Mouse (Mus musculus) ES-Bruce4 (cell line): Measurements from ENCODE around the gene Mtrex.

Experiments
- CTCF ChIP-seq: IDR thresholded peaks from one replicate; pipeline ENCODE4 v1.8.1; 2011; ENCODE audit warnings: low read depth, low read length
- EP300 ChIP-seq: IDR thresholded peaks from 2 replicates; pipeline ENCODE4 v1.6.1; 2011; ENCODE audit warnings: low read depth, low read length; ENCODE audit not compliant: insufficient read depth
- POLR2A ChIP-seq: IDR thresholded peaks from one replicate; pipeline ENCODE4 v1.8.1; 2011; ENCODE audit warnings: low read length; ENCODE audit not compliant: insufficient read depth

DNA sequence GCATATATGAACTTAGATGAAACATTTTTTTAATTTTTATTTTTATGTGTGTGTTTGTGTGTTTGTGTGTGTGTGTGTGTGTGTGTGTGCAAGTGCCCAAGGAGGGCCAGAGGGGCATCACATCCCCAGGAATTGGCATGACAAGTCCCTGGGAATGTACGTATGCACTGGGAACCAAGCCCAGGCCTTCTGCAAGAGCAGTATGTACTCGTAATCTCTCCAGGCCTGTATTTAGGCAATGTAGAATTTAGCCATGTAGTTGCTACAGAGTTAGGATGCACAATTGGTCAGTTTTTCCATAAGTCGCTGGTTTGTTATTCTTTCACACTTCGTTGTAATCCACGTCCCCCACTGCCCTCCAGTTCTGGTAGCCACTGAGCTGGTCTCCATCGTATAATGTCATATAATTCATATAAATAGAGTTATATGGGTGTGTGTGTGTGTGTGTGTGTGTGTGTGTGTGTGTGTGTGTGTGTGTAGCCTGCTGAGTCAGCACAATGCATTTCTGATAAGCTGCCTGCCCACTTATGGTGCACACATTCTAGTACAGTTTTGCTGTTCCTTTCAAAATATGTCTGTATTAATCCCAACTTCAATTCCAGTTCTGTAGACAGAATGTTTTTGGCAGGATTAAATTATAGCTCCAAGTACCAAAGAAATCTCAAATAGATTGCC lies 103.8 kb downstream of the Mtrex start:
- TF ChIP-seq CTCF (no peak), EP300 (no peak), POLR2A (no peak)
